Mouse (Mus musculus): ENCODE results near the gene Papolb. TPM values are rescaled to one million over a fixed set of nuclear protein-coding genes. Genes with fewer than 3 reads are reported as not detected.

Papolb gene
- total RNA-seq, 2 experiments from 2014 or later = not detected

- ATAC-seq (replicated peaks; ENCODE audit: poor library complexity, severe bottlenecking) = no peak
Measured at GRCm38 (mm10) chr5:142477866-142478615, 51.8 kb downstream of the Papolb start.

- no peak for ATAC-seq (replicated peaks; ENCODE audit: poor library complexity, severe bottlenecking)
Measured at GRCm38 (mm10) chr5:142477346-142477745, 52.5 kb downstream of the Papolb start.

Other genes with a start within 250 kb of the Papolb start
- 18.2 and 19.0 TPM in 2 replicates for gene Foxk1, start 128.6 kb downstream of the Papolb start, total RNA-seq (2014; fragmentation: Nextera tagmentation)
- gene Foxk1, start 128.6 kb downstream of the Papolb start, total RNA-seq (2017) = 6.1 TPM in 2 replicates
- gene Ap5z1, start 66.1 kb downstream of the Papolb start, total RNA-seq (2014; fragmentation: Nextera tagmentation) = 18.2 and 23.9 TPM in 2 replicates
- 5.7 and 6.3 TPM in 2 replicates for gene Ap5z1, start 66.1 kb downstream of the Papolb start, total RNA-seq (2017)
- gene Radil, start 21.0 kb upstream of the Papolb start, total RNA-seq (2014; fragmentation: Nextera tagmentation) = not detected in 2 replicates
- gene Radil, start 21.0 kb upstream of the Papolb start, total RNA-seq (2017) = not detected in 2 replicates
- gene Mmd2, start 78.7 kb upstream of the Papolb start, total RNA-seq (2014; fragmentation: Nextera tagmentation) = not detected in 2 replicates
- not detected in 2 replicates for gene Mmd2, start 78.7 kb upstream of the Papolb start, total RNA-seq (2017)
- gene Wipi2, start 97.6 kb upstream of the Papolb start, total RNA-seq (2014; fragmentation: Nextera tagmentation) = 24.9 and 27.4 TPM in 2 replicates
- 36.2 and 36.3 TPM in 2 replicates for gene Wipi2, start 97.6 kb upstream of the Papolb start, total RNA-seq (2017)
- gene Slc29a4, start 162.4 kb upstream of the Papolb start, total RNA-seq (2014; fragmentation: Nextera tagmentation) = 0.09 TPM in 1 of 2 replicates, not detected in the other
- gene Slc29a4, start 162.4 kb upstream of the Papolb start, total RNA-seq (2017) = not detected in 2 replicates

Data from granulocyte monocyte progenitor cell, adult 5-6 weeks (primary cell).